Mouse (Mus musculus): ENCODE measurements around the gene Stub1. TPM values are rescaled to one million over a fixed set of nuclear protein-coding genes. Genes with fewer than 3 reads are reported as not detected.

The Stub1 gene
- total and polyA plus RNA-seq, 3 experiments = 74.0 to 99.7 TPM; not detected in 1

DNA sequence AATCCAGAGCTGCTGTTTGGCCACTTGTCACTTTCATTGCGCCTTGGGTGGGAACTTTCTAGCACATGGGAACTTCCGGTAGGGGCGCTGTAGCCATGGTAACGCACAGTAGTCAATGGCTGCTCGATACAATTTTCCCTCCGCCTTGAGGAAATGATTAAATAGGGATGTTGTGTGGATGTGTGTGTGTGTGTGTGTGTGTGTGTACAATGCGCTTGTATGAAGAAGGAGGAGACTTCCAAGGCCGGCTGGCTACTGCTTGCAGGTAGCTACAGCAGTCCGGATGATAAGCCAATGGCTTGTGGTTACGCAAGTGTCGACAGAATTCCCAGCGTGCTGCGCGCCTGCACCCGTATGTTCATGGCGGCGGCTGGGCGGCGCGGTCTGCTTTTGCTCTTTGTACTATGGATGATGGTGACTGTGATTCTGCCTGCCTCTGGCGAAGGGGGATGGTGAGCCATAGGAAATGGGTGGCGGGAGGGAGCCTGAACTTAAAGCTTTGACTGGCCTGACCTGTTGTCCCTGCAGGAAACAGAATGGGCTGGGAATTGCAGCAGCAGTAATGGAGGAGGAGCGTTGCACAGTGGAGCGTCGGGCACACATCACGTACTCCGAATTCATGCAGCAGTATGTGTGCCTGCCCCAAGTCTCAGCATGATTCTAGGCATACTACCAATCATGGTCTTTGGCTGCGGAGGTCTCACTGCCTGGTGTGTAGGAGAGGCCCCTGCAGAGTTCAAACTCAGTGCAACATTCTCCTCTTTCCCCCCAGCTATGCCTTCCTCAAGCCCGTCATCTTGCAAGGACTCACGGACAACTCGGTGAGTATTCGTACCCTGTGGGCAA, 4.3 kb downstream of the Stub1 start, which contains the start of gene Jmjd8:
TSS of gene Jmjd8 (plus strand) at position 156 of the 846 bp plus-strand sequence.
- Histone ChIP-seq H3K9me3 (replicated peaks; ENCODE audit: insufficient read depth, low read length) (no peaks in the 10 kb centered on the region), H3K4me3 (ENCODE audit: control insufficient read depth in 1 of 2, insufficient read depth in 1 of 2, low read depth in 2 of 2, low read length in 2 of 2) (peak within 1 kb of the TSS; percentile 81 to 89), H3K36me3 (ENCODE audit: control insufficient read depth in 1 of 2, insufficient read depth in 2 of 2, low read length in 2 of 2) (peaks cover 0 to 13% of the 10 kb centered on the region in 2 experiments; a peak in 2 of 4 replicates), H3K27me3 (ENCODE audit: control insufficient read depth in 1 of 2, insufficient read depth in 2 of 2, low read length in 2 of 2) (no peaks in the 10 kb centered on the region), H3K27ac (ENCODE audit: control insufficient read depth, low read depth, low read length) (peak within 1 kb of the TSS; percentile 72), H3K9ac (ENCODE audit: control insufficient read depth, low read depth, low read length, poor library complexity, severe bottlenecking) (peak within 1 kb of the TSS; percentile 83), H3K4me1 (ENCODE audit: control insufficient read depth in 1 of 2, insufficient read depth in 2 of 2, low read length in 2 of 2) (peaks cover 2 to 41% of the 10 kb centered on the region in 2 experiments; a peak in 3 of 4 replicates), H3K79me2 (ENCODE audit: control insufficient read depth, insufficient read depth, low read length, poor library complexity) (peaks cover 66% of the 10 kb centered on the region)
- peak; percentile 91 for DNase-seq (ENCODE audit: low read depth, low spot score)
- no peak for TF ChIP-seq USF2 (IDR thresholded peaks at IDR 0.05; ENCODE audit: borderline replicate concordance in 1 of 2, insufficient read depth in 1 of 2, low read depth in 1 of 2, low read length in 2 of 2)
- TF ChIP-seq BHLHE40 (IDR thresholded peaks at IDR 0.05; ENCODE audit: borderline replicate concordance, low read depth, low read length) = no peak
- TF ChIP-seq TBP (IDR thresholded peaks at IDR 0.05; ENCODE audit: low read depth, low read length) = peak; percentile 64
- TF ChIP-seq GATA1 (IDR thresholded peaks at IDR 0.05; ENCODE audit: low read depth, low read length) = no peak; the same call in 1 of the 2 replicates
- peak; percentile 63; the same call in 1 of the 2 replicates for TF ChIP-seq E2F4 (IDR thresholded peaks at IDR 0.05; ENCODE audit: borderline replicate concordance, low read depth, low read length)
- TF ChIP-seq MAFK (IDR thresholded peaks at IDR 0.05; ENCODE audit: borderline replicate concordance, low read depth, low read length) = no peak
- TF ChIP-seq MAZ (IDR thresholded peaks at IDR 0.05; ENCODE audit: low read depth, low read length) = 0 out of 2 replicates have a peak, but pooled peaks have one; percentile 38
- peak in 2 of 3 experiments; percentile 24 to 30; a peak in 2 of 6 replicates for TF ChIP-seq CTCF (IDR thresholded peaks at IDR 0.05 in 2 of 3, conservative IDR thresholded peaks at IDR 0.05 in 1 of 3; ENCODE audit: control insufficient read depth in 1 of 3, insufficient read depth in 1 of 3, low read depth in 2 of 3, low read length in 3 of 3, poor library complexity in 1 of 3, severe bottlenecking in 1 of 3)
- peak; percentile 64; the same call in 1 of the 2 replicates for TF ChIP-seq ZKSCAN1 (IDR thresholded peaks at IDR 0.05; ENCODE audit: low read depth, low read length)
- peak; percentile 85 for TF ChIP-seq SIN3A (IDR thresholded peaks at IDR 0.05; ENCODE audit: low read length)
- TF ChIP-seq POLR2AphosphoS5 (IDR thresholded peaks at IDR 0.05; ENCODE audit: borderline replicate concordance, low read depth, low read length) = peak; percentile 82
- peak; percentile 75 for TF ChIP-seq MYC (IDR thresholded peaks at IDR 0.05; ENCODE audit: low read depth, low read length)
- peak; percentile 90 for TF ChIP-seq NELFE (IDR thresholded peaks at IDR 0.05; ENCODE audit: low read depth, low read length)
- no peak for TF ChIP-seq UBTF (IDR thresholded peaks at IDR 0.05; ENCODE audit: borderline replicate concordance, insufficient read depth, low read depth, low read length)
- TF ChIP-seq KAT2A (conservative IDR thresholded peaks at IDR 0.05; ENCODE audit: low read depth, low read length) = peak; percentile 45; the same call in 1 of the 2 replicates
- peak; percentile 79 for TF ChIP-seq MAX (IDR thresholded peaks at IDR 0.05; ENCODE audit: low read length)
- peak; percentile 68 for TF ChIP-seq TCF12 (IDR thresholded peaks at IDR 0.05; ENCODE audit: low read depth, low read length)
- no peak for TF ChIP-seq RAD21 (IDR thresholded peaks at IDR 0.05; ENCODE audit: low read depth, low read length)
- no peak; the same call in 1 of the 2 replicates for TF ChIP-seq RCOR1 (IDR thresholded peaks at IDR 0.05; ENCODE audit: low read depth, low read length)
- peak; percentile 46; the same call in 1 of the 2 replicates for TF ChIP-seq NRF1 (IDR thresholded peaks at IDR 0.05; ENCODE audit: insufficient read depth, low read depth, low read length, poor library complexity, severe bottlenecking)
- no peak for TF ChIP-seq JUND (IDR thresholded peaks at IDR 0.05; ENCODE audit: low read depth, low read length)
- peak; percentile 59 for TF ChIP-seq POLR2AphosphoS2 (IDR thresholded peaks at IDR 0.05; ENCODE audit: low read length)
- TF ChIP-seq ELF1 (IDR thresholded peaks at IDR 0.05; ENCODE audit: low read depth, low read length) = peak; percentile 71
- no peak for TF ChIP-seq CHD1 (IDR thresholded peaks at IDR 0.05; ENCODE audit: low read depth, low read length)
- TF ChIP-seq HCFC1 (IDR thresholded peaks at IDR 0.05; ENCODE audit: low read depth, low read length) = peak; percentile 84
- TF ChIP-seq CHD2 (IDR thresholded peaks at IDR 0.05; ENCODE audit: low read length) = no peak
- TF ChIP-seq MYB (IDR thresholded peaks at IDR 0.05; ENCODE audit: low read depth, low read length) = no peak
- no peak for TF ChIP-seq ZNF384 (IDR thresholded peaks at IDR 0.05; ENCODE audit: low read depth, low read length)
- no peak; the same call in 1 of the 2 replicates for TF ChIP-seq SMC3 (IDR thresholded peaks at IDR 0.05; ENCODE audit: low read depth, low read length)
- no peak for TF ChIP-seq MEF2A (IDR thresholded peaks at IDR 0.05; ENCODE audit: extremely low read depth, insufficient replicate concordance, low read depth, low read length, poor library complexity, severe bottlenecking)
- TF ChIP-seq ETS1 (IDR thresholded peaks at IDR 0.05; ENCODE audit: low read depth, low read length) = 0 out of 2 replicates have a peak, but pooled peaks have one; percentile 42
- TF ChIP-seq USF1 (IDR thresholded peaks at IDR 0.05; ENCODE audit: low read depth, low read length) = 0 out of 2 replicates have a peak, but pooled peaks have one; percentile 36
- 0 out of 4 replicates have a peak, but pooled peaks of 1 of the 2 experiments have one; percentile 12 for TF ChIP-seq EP300 (IDR thresholded peaks at IDR 0.05; ENCODE audit: low read depth in 1 of 2, low read length in 2 of 2)
- peak; percentile 90 for TF ChIP-seq ZMIZ1 (IDR thresholded peaks at IDR 0.05; ENCODE audit: low read depth, low read length)
